Mouse (Mus musculus) limb, embryonic 12.5 days (tissue): ENCODE measurements around the gene Sympk. TPM values are rescaled to one million over a fixed set of nuclear protein-coding genes. Genes with fewer than 3 reads are reported as not detected.
"Not testable (repeated sequence)": the region's sequence is repeated elsewhere in the genome, so short reads cannot be mapped to it uniquely, and the experiment has no call there.

Experiments
- ATAC-seq: fragments of 200-750 bp; cut with Nextera tagmentation; 2 replicates; pipeline ENCODE4 v1.8.0; 2017; ENCODE audit warnings: low read depth, moderate TSS enrichment; ENCODE audit not compliant: insufficient number of reproducible peaks, insufficient read depth, low FRiP score, low TSS enrichment
- H3K27ac ChIP-seq: fragments of 300-500 bp; sonication (generic); 2 replicates; pipeline ENCODE4 v1.5.1; 2016; ENCODE audit warnings: mild to moderate bottlenecking, moderate library complexity
- H3K27me3 ChIP-seq: fragments of 300-500 bp; sonication (generic); 2 replicates; pipeline ENCODE4 v1.6.1; 2016; ENCODE audit warnings: mild to moderate bottlenecking, moderate library complexity
- H3K36me3 ChIP-seq: fragments of 300-500 bp; sonication (generic); 2 replicates; pipeline ENCODE4 v1.6.1; 2016; ENCODE audit warnings: mild to moderate bottlenecking, moderate library complexity
- H3K4me1 ChIP-seq: fragments of 300-500 bp; sonication (generic); replicated peaks from 2 replicates; pipeline ENCODE4 v1.6.1; 2016
- H3K4me2 ChIP-seq: fragments of 300-500 bp; sonication (generic); 2 replicates; pipeline ENCODE4 v1.6.1; 2016; ENCODE audit warnings: mild to moderate bottlenecking, moderate library complexity
- H3K4me3 ChIP-seq: fragments of 300-500 bp; sonication (generic); replicated peaks from 2 replicates; pipeline ENCODE4 v1.5.1; 2016; ENCODE audit warnings: mild to moderate bottlenecking
- H3K9ac ChIP-seq: fragments of 300-500 bp; sonication (generic); replicated peaks from 2 replicates; pipeline ENCODE4 v1.6.1; 2016; ENCODE audit warnings: mild to moderate bottlenecking, moderate library complexity
- H3K9me3 ChIP-seq: fragments of 300-500 bp; sonication (generic); 2 replicates; pipeline ENCODE4 v1.6.1; 2016; ENCODE audit warnings: mild to moderate bottlenecking, moderate library complexity
- WGBS: fragments of 180-500 bp; shearing (Covaris S2); methylation state at CpG from one replicate; pipeline ENCODE4 v1.1.7; 2016; 5-methylcytosine and 5-hydroxymethylcytosine counted together
- polyA plus RNA-seq: library from polyadenylated mRNA; unstranded; fragments of >200 nt; fragmentation: Nextera tagmentation; extraction: Ambion mirVana; gene quantifications from 2 replicates; pipeline ENCODE4 v1.2.1, GENCODE M21; 2016

The Sympk gene
- polyA plus RNA-seq, 1 experiment from 2014 or later, result 56.0 TPM

- 62% methylated on average over 3 of the region's 3 CpGs for WGBS
- H3K36me3 ChIP-seq, H3K27ac ChIP-seq, H3K4me2 ChIP-seq, H3K4me1 ChIP-seq, H3K9ac ChIP-seq, H3K4me3 ChIP-seq, ATAC-seq, H3K9me3 ChIP-seq: not testable (repeated sequence)
- H3K27me3 ChIP-seq, result peaks cover 23% of the 10 kb centered on the region
Measured at GRCm38 (mm10) chr7:19071024-19071423, 46.8 kb downstream of the Sympk start.

GRCm38 (mm10) chr7:19073504-19073903 is 49.3 kb downstream of the Sympk start:
- H3K27me3 ChIP-seq, result no peaks in the 10 kb centered on the region
- WGBS, result 78% methylated on average over 9 of the region's 9 CpGs
- no peak overlapping the region for H3K9ac ChIP-seq
- H3K4me2 ChIP-seq, result no peak overlapping the region
- peaks cover 21% of the 10 kb centered on the region for H3K4me1 ChIP-seq
- no peaks in the 10 kb centered on the region for H3K9me3 ChIP-seq
- H3K4me3 ChIP-seq, result no peak overlapping the region
- ATAC-seq, result no peak
- H3K36me3 ChIP-seq, result peaks cover 9% of the 10 kb centered on the region
- no peak overlapping the region for H3K27ac ChIP-seq

- Histone ChIP-seq H3K4me1 (peaks cover 21% of the 10 kb centered on the region), H3K9ac (no peak overlapping the region), H3K9me3 (no peaks in the 10 kb centered on the region), H3K27ac (no peak overlapping the region), H3K36me3 (peaks cover 19% of the 10 kb centered on the region), H3K4me2 (no peak overlapping the region), H3K27me3 (no peaks in the 10 kb centered on the region), H3K4me3 (no peak overlapping the region)
- no peak for ATAC-seq
- WGBS, result 92% methylated on average over 6 of the region's 6 CpGs
Measured at GRCm38 (mm10) chr7:19074494-19074893, 50.3 kb downstream of the Sympk start.

GRCm38 (mm10) chr7:19075231-19075630 is 51.1 kb downstream of the Sympk start:
- 56% methylated on average over 5 of the region's 5 CpGs for WGBS
- Histone ChIP-seq H3K9ac (no peak overlapping the region), H3K27ac (no peak overlapping the region; the same call in 1 of the 2 replicates)

GRCm38 (mm10) chr7:19075723-19076585 is 51.8 kb downstream of the Sympk start, which contains the start of gene Dmwd:
Dmwd (plus strand) TSS chr7:19076227.
- Histone ChIP-seq H3K4me3 (peak within 1 kb of the TSS; percentile 99), H3K27me3 (no peaks in the 10 kb centered on the region), H3K9ac (peak within 1 kb of the TSS; percentile 94), H3K4me1 (peaks cover 21% of the 10 kb centered on the region), H3K36me3 (peaks cover 34% of the 10 kb centered on the region), H3K27ac (peak within 1 kb of the TSS; percentile 76), H3K4me2 (peak within 1 kb of the TSS; percentile 91), H3K9me3 (no peaks in the 10 kb centered on the region)
- under 1% methylated on average over 85 of the region's 91 CpGs for WGBS
- peak; percentile 98 for ATAC-seq

More at GRCm38 (mm10) chr7:19075231-19075630, 51.1 kb downstream of the Sympk start:
- Histone ChIP-seq H3K9me3 (no peaks in the 10 kb centered on the region), H3K4me2 (peak overlapping the region; percentile 91), H3K4me1 (peaks cover 21% of the 10 kb centered on the region), H3K27me3 (no peaks in the 10 kb centered on the region), H3K4me3 (peak overlapping the region; percentile 99), H3K36me3 (peaks cover 26% of the 10 kb centered on the region)
- no peak for ATAC-seq

GRCm38 (mm10) chr7:19076586-19076991 is 52.4 kb downstream of the Sympk start:
- under 1% methylated on average over 22 of the region's 22 CpGs for WGBS
- Histone ChIP-seq H3K9me3 (no peaks in the 10 kb centered on the region), H3K4me2 (peak overlapping the region; percentile 91)

GRCm38 (mm10) chr7:19077761-19078160 is 53.6 kb downstream of the Sympk start:
- 80% methylated on average over 14 of the region's 14 CpGs for WGBS
- Histone ChIP-seq H3K4me2 (peak overlapping the region; percentile 91), H3K9me3 (no peaks in the 10 kb centered on the region), H3K27me3 (no peaks in the 10 kb centered on the region), H3K9ac (peak overlapping the region; percentile 94; the same call in 1 of the 2 replicates), H3K27ac (no peak overlapping the region), H3K36me3 (peaks cover 52% of the 10 kb centered on the region), H3K4me1 (peaks cover 31% of the 10 kb centered on the region), H3K4me3 (peak overlapping the region; percentile 99)
- no peak for ATAC-seq

More at GRCm38 (mm10) chr7:19076586-19076991, 52.4 kb downstream of the Sympk start:
- ATAC-seq, result no peak; the same call in 1 of the 2 replicates
- Histone ChIP-seq H3K36me3 (peaks cover 40% of the 10 kb centered on the region), H3K27ac (peak overlapping the region; percentile 76), H3K4me3 (peak overlapping the region; percentile 99), H3K9ac (peak overlapping the region; percentile 94), H3K4me1 (peaks cover 21% of the 10 kb centered on the region), H3K27me3 (no peaks in the 10 kb centered on the region)

- no peak overlapping the region for H3K4me3 ChIP-seq
- peaks cover 60% of the 10 kb centered on the region for H3K36me3 ChIP-seq
- WGBS, result 82% methylated on average over 3 of the region's 3 CpGs
Measured at GRCm38 (mm10) chr7:19078732-19079131, 54.6 kb downstream of the Sympk start.

GRCm38 (mm10) chr7:19080451-19080950 is 56.3 kb downstream of the Sympk start:
- Histone ChIP-seq H3K4me2 (no peak overlapping the region), H3K27ac (no peak overlapping the region), H3K4me3 (no peak overlapping the region), H3K36me3 (peaks cover 68% of the 10 kb centered on the region), H3K4me1 (peaks cover 53% of the 10 kb centered on the region), H3K27me3 (no peaks in the 10 kb centered on the region), H3K9ac (no peak overlapping the region), H3K9me3 (no peaks in the 10 kb centered on the region)
- ATAC-seq, result no peak
- WGBS, result 88% methylated on average over 19 of the region's 19 CpGs

More at GRCm38 (mm10) chr7:19078732-19079131, 54.6 kb downstream of the Sympk start:
- Histone ChIP-seq H3K9ac (no peak overlapping the region), H3K27me3 (no peaks in the 10 kb centered on the region), H3K4me2 (no peak overlapping the region), H3K27ac (no peak overlapping the region), H3K4me1 (peaks cover 40% of the 10 kb centered on the region), H3K9me3 (no peaks in the 10 kb centered on the region)
- no peak for ATAC-seq

GRCm38 (mm10) chr7:19082171-19082570 is 58.0 kb downstream of the Sympk start:
- no peak for ATAC-seq
- no peaks in the 10 kb centered on the region for H3K9me3 ChIP-seq
- WGBS, result 78% methylated on average over 4 of the region's 4 CpGs
- H3K36me3 ChIP-seq, result peaks cover 77% of the 10 kb centered on the region
- no peaks in the 10 kb centered on the region for H3K27me3 ChIP-seq
- no peak overlapping the region for H3K4me2 ChIP-seq
- no peak overlapping the region; the same call in 1 of the 2 replicates for H3K27ac ChIP-seq
- peak overlapping the region; percentile 14; the same call in 1 of the 2 replicates for H3K9ac ChIP-seq
- peaks cover 54% of the 10 kb centered on the region for H3K4me1 ChIP-seq
- no peak overlapping the region for H3K4me3 ChIP-seq

- 55% methylated on average over 6 of the region's 6 CpGs for WGBS
Measured at GRCm38 (mm10) chr7:19083096-19083495, 58.9 kb downstream of the Sympk start.

More at GRCm38 (mm10) chr7:19083096-19083495, 58.9 kb downstream of the Sympk start:
- ATAC-seq, result no peak
- Histone ChIP-seq H3K4me1 (peaks cover 45% of the 10 kb centered on the region), H3K27me3 (no peaks in the 10 kb centered on the region), H3K36me3 (peaks cover 81% of the 10 kb centered on the region), H3K27ac (no peak overlapping the region), H3K9ac (no peak overlapping the region), H3K9me3 (no peaks in the 10 kb centered on the region), H3K4me2 (no peak overlapping the region), H3K4me3 (0 out of 2 replicates have a peak overlapping the region, but pooled peaks have one; percentile 11)
